Mouse (Mus musculus) lung, adult 2 months (tissue): Measurements from ENCODE around the gene Ugt1a10. TPM values are rescaled to one million over a fixed set of nuclear protein-coding genes. Genes with fewer than 3 reads are reported as not detected.

Experiments used
- DNase-seq: peaks from one replicate; pipeline ENCODE4 v3.0.0; 2022
- H3K4me1 ChIP-seq: fragments of 200-500 bp; 2 replicates; pipeline ENCODE4 v1.6.1; 2011; ENCODE audit warnings: low read length; ENCODE audit not compliant: control insufficient read depth, insufficient read depth
- H3K4me3 ChIP-seq: fragments of 200-500 bp; replicated peaks from 2 replicates; pipeline ENCODE3; 2011; ENCODE audit warnings: low read depth, mild to moderate bottlenecking, control low read depth, low read length; ENCODE audit errors: extremely low read depth
- CTCF ChIP-seq: fragments of 200-500 bp; IDR thresholded peaks from 2 replicates; pipeline ENCODE4 v1.5.1; 2011; ENCODE audit warnings: mild to moderate bottlenecking, low read length, control low read depth; ENCODE audit not compliant: insufficient read depth
- POLR2A ChIP-seq: fragments of 200-500 bp; IDR thresholded peaks from 2 replicates; pipeline ENCODE4 v1.6.1; 2011; ENCODE audit warnings: low read depth, mild to moderate bottlenecking, control low read depth, low read length, borderline replicate concordance; ENCODE audit errors: extremely low read depth
- WGBS: fragments of 180-500 bp; shearing (Covaris S2); methylation state at CpG from one replicate; pipeline ENCODE4 v1.1.7; 2018; 5-methylcytosine and 5-hydroxymethylcytosine counted together
- polyA plus RNA-seq: library from polyadenylated mRNA; depleted of rRNA; stranded (reverse); fragments of >200 nt; gene quantifications from 2 replicates; pipeline ENCODE4 v1.2.3, GENCODE M21; 2012

Gene Ugt1a10
- polyA plus RNA-seq, 1 experiment, result not detected

GRCm38 (mm10) chr1:88240579-88240978 lies 185.4 kb downstream of the Ugt1a10 start:
- Histone ChIP-seq H3K4me1 (no peaks in the 10 kb centered on the region), H3K4me3 (no peak overlapping the region)
- no peak for DNase-seq
- 63% methylated on average over 4 of the region's 4 CpGs for WGBS
- TF ChIP-seq POLR2A (no peak), CTCF (no peak)

DNA sequence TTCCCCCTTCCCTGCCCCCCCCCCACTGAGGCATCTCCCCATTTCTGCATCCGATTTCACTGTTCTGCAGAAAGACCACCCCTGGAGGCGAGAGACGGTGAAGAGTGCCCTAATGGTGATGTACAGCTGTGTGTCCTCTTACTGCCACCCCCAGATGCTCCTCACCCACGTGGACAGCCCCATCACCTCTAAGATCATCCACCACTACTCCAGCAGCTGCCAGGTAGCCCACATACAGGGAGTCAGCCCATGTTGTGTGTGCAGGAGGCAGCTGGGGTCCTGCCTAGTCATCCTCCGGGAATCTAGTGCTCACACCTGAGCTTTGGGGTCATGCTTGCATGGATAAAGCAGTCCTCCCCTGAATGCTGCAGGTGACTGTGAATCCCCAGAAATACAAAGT lies 188.7 kb downstream of the Ugt1a10 start:
- Histone ChIP-seq H3K4me1 (no peaks in the 10 kb centered on the region), H3K4me3 (no peak overlapping the region)
- DNase-seq, result no peak
- no peak for TF ChIP-seq CTCF
- TF ChIP-seq POLR2A, result no peak
- 62% methylated on average over 5 of the region's 5 CpGs for WGBS

DNA sequence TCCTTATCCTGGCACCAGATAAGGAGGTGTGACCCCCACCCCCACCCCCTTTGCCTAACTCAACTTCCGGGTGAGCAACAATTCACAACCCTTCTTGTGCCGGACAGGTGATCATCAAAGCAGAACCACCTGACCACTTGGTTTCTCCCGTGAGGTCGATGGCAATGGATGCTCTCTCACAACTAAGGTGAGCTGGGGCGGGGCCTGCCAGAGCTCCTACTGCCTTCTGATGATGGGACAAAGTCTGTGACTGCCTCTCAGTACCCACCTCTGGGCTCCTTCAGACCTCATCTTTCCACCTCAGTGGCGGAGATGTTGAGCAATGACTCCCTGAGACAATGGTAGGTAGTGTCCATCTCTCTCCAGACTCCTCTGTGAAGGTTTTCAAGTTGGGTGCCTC lies 190.7 kb downstream of the Ugt1a10 start:
- WGBS, result 75% methylated on average over 6 of the region's 6 CpGs
- TF ChIP-seq POLR2A, result no peak
- TF ChIP-seq CTCF, result no peak
- Histone ChIP-seq H3K4me3 (no peak overlapping the region), H3K4me1 (no peaks in the 10 kb centered on the region)
- DNase-seq, result no peak

DNA sequence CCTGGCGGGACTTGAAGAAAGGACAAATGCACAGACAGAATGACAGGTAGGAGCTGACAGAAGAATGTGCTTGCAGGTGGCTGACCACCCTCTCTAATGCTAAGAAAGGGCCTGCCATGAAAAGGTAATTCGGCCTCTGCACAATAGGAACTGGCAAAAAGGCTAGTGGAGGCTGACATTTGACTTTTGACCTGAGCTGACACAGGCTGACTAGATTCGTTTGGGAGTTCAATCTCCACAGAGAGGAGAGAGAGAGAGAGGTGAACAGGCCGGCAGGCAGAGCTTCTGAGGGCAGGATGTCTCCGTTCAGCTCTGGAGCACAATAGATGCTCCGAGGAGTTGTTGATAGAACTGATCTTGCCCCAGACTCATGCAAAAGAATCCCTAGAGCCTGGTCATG lies 191.2 kb downstream of the Ugt1a10 start:
- no peak for DNase-seq
- Histone ChIP-seq H3K4me1 (no peaks in the 10 kb centered on the region), H3K4me3 (no peak overlapping the region)
- 42% methylated on average over 6 of the region's 6 CpGs for WGBS
- TF ChIP-seq CTCF, result no peak
- no peak for TF ChIP-seq POLR2A

DNA sequence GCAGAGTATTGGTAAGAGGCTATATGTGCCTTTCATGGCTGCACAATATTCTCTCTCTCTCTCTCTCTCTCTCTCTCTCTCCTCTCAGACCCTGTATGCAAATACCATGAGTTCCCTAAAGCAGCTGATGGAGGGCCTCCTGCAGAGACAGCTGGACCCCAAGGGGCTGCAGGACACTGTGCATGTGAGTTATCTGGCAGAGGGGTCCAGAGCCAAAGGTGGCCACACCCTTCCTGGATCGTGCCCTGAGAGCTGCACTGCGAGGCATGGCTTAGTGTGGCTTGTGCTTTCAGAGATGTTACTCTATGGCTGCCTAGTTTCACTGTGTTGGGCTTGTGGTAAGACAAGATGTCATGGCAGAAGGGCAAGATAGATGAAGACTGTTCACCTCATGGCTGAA lies 192.5 kb downstream of the Ugt1a10 start:
- 41% methylated on average over 2 of the region's 2 CpGs for WGBS
- no peaks in the 10 kb centered on the region for H3K4me1 ChIP-seq
- TF ChIP-seq POLR2A (no peak), CTCF (no peak)
- no peak overlapping the region for H3K4me3 ChIP-seq
- DNase-seq, result no peak

- H3K4me3 ChIP-seq, result no peak overlapping the region
- no peak for DNase-seq
- TF ChIP-seq POLR2A (no peak), CTCF (no peak)
- H3K4me1 ChIP-seq, result no peaks in the 10 kb centered on the region
- WGBS, result 56% methylated on average over 4 of the region's 4 CpGs
Measured at GRCm38 (mm10) chr1:88248658-88249057, 193.5 kb downstream of the Ugt1a10 start.

DNA sequence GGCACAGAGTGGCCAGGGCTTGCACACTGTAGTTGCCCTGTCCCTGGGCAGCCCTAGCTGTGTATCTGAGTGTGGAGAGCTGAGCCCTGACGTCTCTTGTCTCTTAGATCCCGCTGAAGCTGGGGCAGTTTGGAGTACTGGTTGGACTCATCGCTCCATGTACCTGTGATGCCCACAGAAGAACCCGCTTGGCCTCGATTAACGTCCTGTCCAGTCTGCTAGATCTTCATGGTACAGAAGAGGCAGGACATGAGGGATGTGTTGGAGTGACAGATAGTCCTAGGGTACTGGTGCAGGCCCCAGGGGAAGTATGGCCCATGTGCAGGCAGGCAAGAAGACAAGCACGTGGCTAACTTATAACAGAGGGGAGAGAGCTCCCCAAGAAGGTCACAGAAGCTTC lies 194.4 kb downstream of the Ugt1a10 start:
- Histone ChIP-seq H3K4me3 (no peak overlapping the region), H3K4me1 (no peaks in the 10 kb centered on the region)
- TF ChIP-seq POLR2A (no peak), CTCF (no peak)
- 73% methylated on average over 7 of the region's 7 CpGs for WGBS
- DNase-seq, result no peak

- H3K4me1 ChIP-seq, result no peaks in the 10 kb centered on the region
- TF ChIP-seq POLR2A, result no peak
- TF ChIP-seq CTCF, result no peak
- WGBS, result 78% methylated on average over 5 of the region's 5 CpGs
- no peak for DNase-seq
- no peak overlapping the region for H3K4me3 ChIP-seq
Measured at GRCm38 (mm10) chr1:88250023-88250422, 194.8 kb downstream of the Ugt1a10 start.

GRCm38 (mm10) chr1:88253106-88253505 lies 197.9 kb downstream of the Ugt1a10 start:
- H3K4me3 ChIP-seq, result no peak overlapping the region
- no peak for DNase-seq
- H3K4me1 ChIP-seq, result no peaks in the 10 kb centered on the region
- WGBS, result 69% methylated on average over 8 of the region's 8 CpGs
- TF ChIP-seq POLR2A (no peak), CTCF (no peak)

DNA sequence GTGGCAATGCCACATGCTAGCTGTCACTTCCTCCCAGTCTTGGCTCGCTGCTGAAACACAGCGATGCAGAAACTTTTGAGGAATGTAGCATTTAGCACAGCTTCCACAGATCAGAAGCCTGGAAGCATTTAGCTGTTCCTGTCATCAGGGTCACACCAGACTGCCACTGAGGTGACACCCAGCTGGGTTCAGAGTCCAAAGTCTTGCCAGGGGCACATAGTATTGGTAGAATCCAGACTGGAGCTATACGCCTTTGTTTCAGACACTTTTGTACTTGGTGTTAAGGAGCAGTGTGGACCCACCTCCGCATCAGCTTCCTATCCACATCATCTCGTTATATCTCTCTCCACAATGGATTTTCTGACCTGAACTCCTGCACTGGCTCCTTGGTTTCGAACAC lies 198.4 kb downstream of the Ugt1a10 start:
- Histone ChIP-seq H3K4me3 (no peak overlapping the region), H3K4me1 (no peaks in the 10 kb centered on the region)
- 66% methylated on average over 6 of the region's 6 CpGs for WGBS
- TF ChIP-seq CTCF (no peak), POLR2A (no peak)
- no peak for DNase-seq
